Mouse (Mus musculus) layer of hippocampus, postnatal 36 days (tissue): ENCODE measurements at regions not wholly inside any gene's neighbourhood (a gene's known extent, or its start where the extent isn't known, plus 50 kb on each side); places are given as distances from the start of the nearest gene placed in this dataset.

Source experiments
- DNase-seq, 2 experiments: peaks; one replicate each; pipeline ENCODE4 v3.0.0; 2022

DNA sequence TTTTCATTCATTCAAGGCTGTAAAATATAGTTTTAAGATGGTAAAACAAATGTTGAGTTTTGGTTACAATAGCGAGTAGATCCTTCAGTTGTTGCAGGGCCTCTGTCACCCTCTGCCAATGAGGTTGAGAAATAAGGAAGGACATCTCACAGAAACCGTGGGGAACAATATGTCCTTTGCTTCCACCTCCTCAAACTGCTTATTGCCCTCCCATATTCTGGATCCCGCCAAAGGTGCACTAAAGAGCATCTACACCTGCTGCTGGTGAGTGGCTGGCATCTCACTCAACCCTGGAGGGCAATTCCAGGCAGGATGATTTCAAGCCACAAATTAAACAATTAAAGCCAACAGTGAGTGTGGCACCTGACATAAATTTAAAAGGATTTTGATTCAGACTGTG lies 53.4 kb downstream of the Prr30 start:
- no peak for DNase-seq

DNA sequence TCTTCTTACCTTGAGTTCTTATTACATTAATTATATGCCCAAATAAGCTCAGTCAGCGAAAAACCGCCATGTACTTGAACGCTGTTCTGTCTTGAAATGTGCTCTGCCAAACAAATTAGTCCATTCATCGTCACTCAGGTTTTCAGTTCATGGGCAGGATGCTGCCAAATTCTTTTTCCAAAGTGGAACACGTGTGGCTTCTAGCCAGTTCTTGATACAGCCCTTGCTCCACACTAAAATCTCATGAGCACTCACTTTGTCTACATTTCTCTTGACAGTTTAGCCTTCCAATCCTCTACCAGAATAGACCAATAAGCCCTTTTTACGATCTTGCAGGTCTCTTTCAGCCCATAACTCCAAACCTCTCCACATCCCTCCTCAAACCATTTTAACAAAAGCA lies 62.7 kb downstream of the Prr30 start:
- DNase-seq, result peak in 1 of 2 experiments; percentile 1
